Mouse (Mus musculus): ENCODE data around the gene Rgs7.

DNA sequence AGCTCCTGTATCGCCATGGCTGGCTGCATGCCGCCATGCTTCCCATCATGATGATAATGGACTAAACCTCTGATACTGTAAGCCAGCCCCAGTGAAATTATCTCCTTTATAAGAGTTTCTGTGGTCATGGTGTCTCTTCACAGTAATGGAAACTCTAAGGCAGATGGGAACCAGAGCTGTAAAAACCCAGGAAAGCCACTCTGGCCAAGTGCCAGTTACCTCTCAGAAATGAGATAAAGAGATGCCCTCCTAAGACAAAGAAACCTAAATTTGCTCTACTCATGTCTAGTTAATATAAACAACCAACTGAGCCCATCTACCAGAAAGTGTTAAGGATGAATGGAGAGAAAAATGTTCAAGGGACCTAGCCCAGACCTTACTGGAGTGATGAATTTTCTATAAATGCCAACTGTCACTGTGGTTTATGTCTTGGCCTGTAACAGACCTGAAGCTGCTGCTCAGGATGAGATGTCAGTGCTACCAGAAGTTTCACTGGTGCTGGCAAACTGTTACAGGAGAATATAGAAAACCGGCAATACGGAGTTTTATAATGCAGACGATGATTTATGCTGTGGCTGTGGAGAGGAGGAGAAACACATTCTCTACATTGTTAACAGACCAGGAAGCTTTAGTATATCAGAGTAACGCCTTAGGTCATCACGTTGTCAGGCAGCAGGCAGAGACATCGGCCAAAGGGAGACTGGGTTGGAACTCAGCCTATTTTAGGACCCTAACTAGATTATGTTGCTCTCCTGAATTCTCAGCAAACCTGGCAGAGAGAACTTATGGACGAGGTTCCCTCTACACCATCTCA is 159.1 kb downstream of the Rgs7 start:
- TF ChIP-seq POLR2A (IDR thresholded peaks at IDR 0.05; ENCODE audit: insufficient read depth, low read length) (no peak), CTCF (IDR thresholded peaks at IDR 0.05; ENCODE audit: low read depth, low read length) (no peak)
